Mouse (Mus musculus) cerebellum, postnatal 14 days (tissue): ENCODE results near the gene Rab34.
"Not testable (repeated sequence)": the region's sequence is repeated elsewhere in the genome, so short reads cannot be mapped to it uniquely, and the experiment has no call there.

Source experiments
- DNase-seq, 2 experiments: peaks; one replicate each; pipeline ENCODE4 v3.0.0; 2021; ENCODE audit warnings: mixed read lengths in 2 of 2

Rab34 gene

DNA sequence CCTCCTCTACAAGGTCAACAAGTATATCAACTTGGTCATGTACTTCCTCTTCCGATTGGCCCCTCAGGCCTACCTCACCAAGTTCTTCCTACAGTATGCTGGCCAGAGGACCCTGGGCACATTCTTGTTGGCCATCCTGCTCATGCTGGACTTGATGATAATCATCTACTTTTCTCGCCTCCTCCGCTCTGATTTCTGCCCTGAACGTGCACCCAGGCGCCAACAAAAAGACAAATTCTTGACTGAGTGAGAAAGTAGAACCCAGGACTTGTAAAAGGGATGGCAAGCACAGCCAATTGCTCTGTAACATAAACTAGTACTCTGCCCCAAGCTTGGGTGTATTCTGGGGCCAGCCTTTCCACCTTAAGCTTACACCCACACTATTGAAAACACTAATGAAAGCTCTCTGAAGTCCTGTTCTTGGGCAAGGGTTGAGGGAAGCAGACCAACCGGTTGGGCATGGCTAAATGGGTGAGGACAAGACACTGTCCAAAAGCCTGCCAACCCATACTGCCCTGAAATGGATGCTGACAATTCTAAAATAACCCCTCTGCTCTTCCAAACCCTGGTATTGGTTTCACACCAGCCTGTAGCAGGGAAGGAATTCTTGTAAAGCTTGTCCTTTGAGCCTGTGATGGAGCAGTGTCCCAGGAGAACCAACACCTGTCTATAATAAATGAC, 8.0 kb upstream of the Rab34 start:
- DNase-seq = no peak

DNA sequence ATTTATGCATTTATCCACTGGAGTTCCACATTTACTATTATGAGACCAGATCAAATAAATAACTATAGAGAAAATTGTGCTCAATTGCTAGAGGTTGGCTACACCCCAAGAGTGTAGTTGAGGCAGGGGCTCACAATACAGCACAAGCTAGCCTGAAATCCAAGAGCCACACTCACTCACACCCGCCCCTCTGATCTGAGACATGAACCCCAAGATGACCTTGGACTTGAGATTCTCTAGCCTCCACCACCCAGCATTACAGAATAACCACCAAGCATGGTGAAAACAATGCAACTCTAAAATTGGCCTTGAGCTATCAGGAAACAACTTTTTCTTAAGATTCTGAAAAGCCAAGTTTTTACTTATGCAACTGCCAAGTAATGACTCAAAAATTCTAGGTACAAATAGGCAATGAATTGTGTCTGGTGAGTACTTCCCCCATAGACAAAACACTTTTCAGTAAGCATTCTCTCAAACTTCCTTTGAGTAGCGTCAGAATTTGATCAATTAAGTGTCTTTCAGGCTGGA, 6.3 kb upstream of the Rab34 start:
- no peak for DNase-seq

DNA sequence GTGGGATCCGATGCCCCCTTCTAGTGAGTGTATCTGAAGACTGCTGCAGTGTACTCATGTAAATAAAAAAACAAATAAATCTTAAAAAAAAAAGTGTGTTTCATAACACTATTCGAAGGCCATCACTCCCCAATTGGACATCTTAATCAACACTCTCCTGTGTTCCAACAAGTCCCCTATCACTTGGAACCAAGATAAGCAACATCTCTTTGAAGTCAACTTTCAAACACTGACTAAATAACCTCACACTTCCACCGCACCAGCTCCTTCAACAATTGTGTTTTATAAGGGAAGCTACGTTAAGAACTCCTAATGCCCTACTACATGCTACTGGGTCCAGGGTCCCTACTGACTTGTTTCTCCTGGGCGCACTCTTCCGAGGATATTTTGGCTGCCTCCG, 5.8 kb upstream of the Rab34 start:
- DNase-seq = no peak

DNA sequence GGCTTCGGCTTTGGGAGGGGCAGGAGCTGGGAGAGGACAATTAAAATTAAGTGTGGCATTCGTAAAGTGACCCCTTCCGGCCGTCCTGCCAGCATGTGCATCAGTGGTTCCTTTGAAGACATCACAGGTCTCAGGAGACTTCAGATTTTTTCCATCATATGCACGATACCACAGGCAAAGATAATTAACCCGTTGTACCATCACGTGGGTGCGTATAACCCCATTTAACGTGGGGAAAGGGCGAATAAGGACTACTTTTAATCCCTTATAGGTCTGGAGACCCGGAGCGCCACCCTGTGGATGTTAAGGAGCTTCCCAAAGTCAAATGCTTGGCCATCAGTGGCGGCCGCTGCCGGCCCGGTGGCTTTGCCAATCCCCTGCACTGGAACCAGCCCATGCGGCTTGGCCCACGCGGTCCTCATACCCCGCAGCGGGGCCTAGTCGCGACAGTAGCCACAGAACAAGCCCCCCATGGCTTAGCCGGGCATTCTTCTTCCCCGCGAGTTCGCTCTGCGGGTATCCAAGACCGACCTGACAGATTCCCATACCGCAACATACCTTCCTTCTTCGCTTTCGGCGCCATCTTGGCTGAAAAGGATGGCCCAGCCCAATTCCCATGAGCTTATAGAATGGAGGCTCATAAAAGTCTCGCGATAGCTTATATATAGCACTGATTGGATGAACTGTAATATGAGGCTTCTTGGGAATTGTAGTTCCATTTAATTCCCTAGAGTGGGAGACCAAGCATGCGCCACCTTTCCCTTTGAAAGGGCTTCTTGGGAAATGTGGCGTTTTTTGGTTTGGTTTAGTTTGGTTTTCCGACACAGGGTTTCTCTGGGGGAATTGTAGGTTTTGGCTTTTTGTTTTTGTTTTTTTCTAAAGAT, 5.0 kb upstream of the Rab34 start, which contains the start of gene Rpl23a:
TSS of gene Rpl23a (minus strand) at position 624 of the 884 bp plus-strand sequence.
- peak; percentile 84 to 89 for DNase-seq

DNA sequence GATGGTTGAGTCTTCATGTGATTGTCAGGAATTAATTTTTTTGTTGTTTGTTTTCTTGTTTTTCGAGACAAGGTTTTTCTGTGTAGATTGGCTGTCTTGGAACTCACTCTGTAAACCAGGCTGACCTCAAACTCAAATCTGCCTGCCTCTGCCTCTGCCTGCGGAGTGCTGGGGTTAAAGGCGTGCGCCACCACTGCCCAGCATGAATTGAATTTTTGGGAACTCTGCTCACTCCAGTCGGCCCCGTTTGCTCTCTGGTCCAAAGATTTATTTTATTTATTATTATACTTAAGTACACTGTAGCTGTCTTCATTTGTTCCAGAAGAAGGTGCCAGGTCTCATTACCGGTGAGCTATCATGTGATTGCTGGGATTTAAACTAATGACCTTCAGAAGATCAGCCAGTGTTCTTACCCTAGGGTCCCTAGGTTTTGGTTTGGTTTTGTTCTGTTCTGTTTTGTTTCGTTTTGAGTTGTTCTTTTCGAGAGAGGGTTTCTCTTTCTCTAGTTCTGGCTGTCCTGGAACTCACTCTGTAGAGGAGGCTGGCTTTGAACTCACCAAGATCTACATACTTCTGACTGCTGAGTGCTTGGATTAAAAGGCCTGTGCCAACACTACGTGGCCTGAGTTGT, 4.2 kb upstream of the Rab34 start:
- DNase-seq = no peak

DNA sequence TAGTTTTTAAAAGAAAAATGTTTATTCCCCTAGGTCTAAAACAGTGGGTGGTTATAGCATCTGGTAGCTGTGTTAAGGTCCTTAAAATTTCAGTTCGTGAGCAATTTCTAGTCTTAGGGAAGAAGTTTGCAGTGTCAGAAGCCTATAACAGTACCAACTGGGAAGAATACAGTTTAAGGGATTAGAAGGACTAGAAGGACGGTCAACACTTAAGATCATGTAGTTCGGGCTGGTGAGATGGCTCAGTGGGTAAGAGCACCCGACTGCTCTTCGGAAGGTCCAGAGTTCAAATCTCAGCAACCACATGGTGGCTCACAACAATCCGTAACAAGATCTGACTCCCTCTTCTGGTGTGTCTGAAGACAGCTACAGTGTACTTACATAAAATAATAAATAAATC, 3.5 kb upstream of the Rab34 start:
- not testable (repeated sequence) for DNase-seq

DNA sequence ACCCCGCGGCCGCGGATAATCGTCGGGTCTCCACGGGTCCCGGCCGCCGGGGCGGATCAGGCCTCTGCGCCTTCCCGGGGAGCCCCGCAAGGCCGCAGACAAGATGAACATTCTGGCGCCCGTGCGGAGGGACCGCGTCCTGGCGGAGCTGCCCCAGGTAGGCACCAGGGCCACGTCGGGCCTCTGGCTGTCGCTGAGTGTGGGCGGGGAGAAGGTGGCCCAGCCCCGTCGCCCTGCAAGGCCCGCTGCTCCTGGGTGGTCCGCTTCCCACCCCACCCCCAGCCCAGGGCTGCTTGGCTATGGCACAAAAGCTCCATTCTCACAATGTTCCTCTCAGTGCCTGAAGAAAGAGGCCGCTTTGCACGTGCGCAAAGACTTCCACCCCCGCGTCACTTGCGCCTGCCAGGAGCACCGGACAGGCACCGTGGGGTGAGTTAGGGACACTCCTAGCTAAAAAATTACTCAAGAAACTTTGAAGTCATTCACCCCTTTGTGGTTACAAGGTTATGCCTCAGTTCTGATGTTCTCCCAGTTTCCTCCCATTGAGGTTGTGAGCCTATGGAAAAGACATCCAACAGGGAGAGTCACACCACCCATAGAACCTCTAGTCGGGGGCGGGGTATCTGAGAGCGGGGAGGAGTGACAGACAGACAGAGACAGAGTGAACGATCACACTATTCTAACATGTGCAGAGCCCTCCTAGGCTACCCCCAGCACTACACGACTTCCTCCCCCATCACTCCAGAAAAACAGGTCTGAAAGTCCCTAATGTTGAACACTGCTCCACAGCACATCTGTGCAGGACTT, 1.2 kb downstream of the Rab34 start:
- peak; percentile 55 to 67 for DNase-seq

DNA sequence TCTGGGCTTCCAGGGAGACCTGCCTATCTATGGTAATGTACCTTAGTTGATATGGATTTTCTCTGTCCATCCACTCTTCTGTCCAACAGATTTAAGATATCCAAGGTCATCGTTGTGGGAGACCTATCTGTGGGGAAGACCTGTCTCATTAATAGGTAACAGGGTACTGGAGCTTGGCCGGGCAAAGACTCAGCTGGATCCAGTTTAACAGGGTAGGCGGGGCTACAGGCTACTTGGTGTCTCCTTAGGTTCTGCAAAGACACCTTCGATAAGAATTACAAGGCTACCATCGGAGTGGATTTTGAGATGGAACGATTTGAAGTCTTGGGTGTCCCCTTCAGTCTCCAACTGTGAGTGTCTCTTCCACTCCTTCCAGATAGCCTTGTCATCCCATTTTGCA, 1.8 kb downstream of the Rab34 start:
- DNase-seq = no peak

DNA sequence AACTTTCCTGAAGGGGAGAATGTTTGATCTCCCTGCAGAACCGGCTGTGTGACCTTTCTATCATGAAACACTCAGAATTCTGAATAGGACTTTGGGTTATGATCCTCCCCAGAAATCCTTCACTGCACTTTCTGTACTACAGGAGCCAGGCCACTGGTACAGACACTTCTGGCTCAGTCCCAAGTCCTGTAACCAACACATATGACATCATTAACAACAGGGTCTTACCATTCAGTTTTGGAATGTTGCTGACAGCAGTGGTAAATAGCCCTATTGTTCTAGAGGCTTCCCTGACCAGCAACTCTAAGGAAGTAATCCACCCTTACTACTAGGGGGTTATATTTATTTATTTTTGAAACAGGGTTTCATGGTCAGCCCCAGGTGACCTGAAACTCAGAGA, 4.9 kb downstream of the Rab34 start, which contains the start of gene Proca1:
TSS of gene Proca1 (plus strand) at position 280 of the 400 bp plus-strand sequence.
- DNase-seq = no peak

DNA sequence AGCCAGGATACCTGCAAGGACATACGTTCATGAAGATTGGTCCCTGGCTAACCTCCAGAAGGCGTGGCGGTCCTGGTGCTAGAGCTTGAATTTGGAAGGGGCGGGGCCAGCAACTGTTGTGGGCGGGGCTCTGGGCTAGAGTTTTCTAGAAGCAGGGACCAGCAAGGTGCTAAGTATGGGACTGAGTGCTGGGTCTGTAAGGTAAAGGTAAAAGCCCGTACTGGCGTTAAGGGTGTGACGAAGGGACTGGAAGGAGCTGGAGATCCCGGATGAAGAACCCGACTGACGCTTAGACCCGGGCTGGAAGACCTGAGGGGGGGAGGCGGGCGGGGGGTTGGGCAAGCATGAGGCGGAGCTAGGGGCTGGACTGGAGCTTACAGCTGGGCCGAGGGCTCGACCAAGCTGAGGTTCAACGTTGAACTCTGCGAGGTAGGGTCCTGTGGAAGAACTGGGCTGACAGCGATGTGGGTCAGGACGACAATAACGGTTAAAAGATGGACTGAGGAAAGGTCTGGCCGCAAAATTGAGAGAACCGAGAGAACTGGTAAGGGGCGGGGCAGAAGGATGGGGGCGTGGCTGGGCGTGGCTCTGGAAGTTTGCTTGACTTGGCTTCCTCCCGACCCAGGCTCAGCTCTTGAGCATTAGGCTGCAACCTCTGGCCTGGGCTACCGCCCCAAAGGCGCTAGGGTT, 6.3 kb downstream of the Rab34 start:
- peak; percentile 35 to 66 for DNase-seq

DNA sequence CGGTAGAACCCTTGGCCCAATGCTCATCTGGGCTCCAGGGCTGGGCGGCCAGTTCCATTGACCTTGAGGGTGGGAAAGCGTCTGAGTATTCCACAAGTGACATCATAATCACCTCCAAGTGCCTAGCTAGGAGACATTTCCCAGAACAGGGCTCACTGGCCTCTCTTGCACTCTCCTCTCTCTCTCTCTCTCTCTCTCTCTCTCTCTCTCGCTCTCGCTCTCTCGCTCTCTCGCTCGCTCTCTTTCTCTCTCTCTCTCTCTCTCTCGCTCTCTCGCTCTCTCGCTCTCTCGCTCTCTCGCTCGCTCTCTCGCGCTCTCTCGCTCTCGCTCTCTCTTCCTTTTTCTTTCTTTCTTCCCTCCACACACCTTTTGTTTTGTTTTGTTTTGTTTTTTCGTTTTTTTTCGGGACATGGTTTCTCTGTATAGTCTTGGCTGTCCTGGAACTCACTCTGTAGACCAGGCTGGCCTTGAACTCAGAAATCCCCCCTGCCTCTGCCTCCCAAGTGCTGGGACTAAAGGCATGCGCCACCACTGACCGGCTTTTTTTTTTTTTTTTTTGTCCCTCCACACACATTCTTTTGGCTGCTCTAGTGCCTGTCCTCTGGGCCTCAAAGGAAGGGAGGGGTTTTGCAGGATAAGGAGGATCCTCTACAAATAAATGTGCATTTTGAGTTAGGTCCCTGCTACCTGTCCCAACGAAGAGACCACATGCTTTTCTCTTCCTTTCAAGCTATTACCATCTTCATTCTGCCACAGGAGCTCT, 7.1 kb downstream of the Rab34 start:
- DNase-seq = no peak

DNA sequence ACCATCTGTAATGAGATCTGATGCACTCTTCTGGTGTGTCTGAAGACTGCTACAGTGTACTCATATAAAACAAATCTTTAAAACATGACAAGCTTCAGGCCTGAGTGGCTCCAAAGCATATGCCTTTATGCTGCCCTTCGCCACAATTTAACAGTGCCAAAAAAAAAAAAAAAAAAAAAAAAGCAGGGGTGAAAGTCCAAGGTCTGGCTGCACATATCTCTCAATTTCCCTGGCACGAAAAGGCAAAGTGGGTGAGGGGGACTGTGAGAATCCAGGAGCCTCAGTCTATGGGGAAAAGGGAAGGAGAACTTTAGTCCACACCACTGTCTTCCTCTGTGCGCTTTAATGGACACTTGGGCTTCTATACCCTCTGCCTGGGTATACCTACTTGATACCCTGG, 14.1 kb downstream of the Rab34 start:
- no peak for DNase-seq

DNA sequence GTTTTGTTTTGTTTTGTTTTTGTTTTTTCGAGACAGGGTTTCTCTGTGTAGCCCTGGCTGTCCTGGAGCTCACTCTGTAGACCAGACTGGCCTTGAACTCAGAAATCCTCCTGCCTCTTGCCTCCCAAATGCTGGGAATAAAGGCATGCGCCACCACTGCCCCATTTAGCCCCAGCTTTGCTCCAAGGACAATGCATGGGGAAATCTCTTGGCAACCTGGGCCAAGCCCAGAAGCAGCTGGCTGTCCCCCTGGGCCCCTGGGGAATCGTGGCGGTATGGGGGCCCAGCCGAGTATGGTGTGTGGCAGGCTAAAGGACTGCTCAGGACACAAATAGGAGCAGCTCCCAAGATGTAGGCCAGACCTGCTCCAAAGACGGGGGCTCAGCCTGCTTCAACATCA, 16.1 kb downstream of the Rab34 start:
- no peak for DNase-seq

DNA sequence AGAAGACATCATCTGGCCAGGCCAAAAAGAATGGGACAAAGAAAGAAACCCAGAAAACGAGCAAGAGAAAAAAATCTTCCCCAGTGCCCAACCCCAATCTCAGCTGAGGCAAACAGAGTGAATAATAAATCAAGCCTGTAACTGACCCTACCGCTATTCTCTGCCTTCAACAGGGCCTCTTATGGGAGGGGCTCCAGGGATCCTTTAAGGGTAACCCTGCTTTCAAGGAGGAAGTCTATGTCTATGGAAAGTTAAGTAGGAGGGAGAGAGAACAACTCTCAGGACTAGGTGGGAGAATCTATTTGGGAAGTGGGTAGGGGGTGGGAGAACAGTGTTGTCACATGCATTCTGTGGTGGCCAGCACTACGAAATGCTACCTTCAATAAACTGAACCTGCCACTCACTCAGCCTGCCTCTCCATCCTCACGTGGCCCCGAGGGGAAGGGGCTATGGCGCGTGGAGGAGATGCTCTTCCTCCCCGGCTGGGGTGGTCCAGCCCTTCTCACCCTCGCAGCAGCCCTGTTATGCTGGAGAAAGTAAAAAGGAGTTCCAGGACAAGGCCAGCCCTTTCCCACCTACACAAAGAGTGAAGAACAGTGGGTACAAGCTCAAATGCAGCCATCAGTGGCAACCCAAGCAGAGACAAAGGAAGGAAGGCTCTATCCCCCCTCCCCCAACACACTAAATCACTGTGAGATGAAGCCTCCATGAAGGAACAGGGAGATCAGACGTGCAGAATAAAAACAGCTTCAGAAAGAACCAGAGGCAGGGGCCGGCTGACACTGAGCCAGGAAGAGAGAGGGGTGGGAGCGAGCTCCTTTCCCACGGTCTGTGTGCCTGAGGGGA, 17.4 kb downstream of the Rab34 start:
- no peak for DNase-seq

DNA sequence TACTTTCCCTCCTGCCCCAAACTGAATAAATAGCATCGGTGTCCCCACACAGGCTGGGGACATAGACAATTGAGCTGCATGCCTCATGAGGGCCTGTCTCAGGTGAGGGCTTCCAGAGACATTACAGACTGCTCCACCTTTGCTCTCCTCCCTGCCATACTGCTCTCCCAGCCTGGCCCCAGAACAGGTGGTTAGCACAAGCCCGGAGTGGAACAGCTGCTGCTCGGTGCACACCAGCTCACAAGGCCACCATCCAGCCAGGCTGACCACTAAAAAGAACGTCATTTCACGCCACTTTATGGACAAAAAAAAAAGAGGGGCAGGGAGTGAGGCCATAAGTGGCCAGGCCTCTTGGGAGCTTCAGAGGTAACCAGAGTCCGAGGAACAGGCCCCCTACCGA, 19.0 kb downstream of the Rab34 start:
- no peak for DNase-seq

DNA sequence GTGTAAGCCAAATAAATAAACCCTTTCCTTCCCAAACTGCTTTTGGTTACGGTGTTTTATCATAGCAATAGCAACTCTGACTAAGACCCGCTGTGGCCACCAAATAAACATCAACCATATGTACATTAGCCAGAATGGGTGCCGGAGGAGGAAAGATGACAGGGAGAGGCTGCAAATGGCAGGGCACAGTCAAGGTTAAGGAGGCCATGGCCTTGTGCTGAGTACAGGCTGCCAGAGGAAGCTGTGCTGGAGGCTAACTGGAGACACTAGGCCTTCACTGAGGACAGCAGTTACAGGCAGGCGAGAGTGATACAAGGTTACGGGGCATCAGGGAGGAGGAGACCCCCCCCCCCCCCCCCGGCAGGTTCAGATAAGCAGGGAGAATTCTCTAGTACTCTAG, 21.7 kb downstream of the Rab34 start:
- DNase-seq = no peak

DNA sequence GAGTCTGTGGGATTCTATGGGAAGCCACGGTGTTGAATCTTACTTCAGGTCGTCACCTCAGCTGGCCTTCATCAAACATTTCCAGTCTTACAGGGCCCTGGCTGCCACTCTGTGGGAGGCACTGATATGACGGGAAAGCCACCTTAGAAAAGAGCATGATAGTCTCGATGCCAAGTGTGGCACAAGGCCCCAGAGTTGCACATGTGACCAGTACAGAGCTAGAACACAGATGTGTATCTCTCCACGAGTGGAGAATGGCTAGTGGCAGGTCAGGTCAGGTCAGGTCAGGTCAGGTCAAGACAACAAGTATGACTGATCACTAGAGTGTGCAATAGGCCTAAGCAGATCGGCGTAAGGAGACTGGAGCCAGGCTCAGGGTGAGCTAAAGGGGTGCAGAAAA, 22.4 kb downstream of the Rab34 start:
- DNase-seq = no peak

DNA sequence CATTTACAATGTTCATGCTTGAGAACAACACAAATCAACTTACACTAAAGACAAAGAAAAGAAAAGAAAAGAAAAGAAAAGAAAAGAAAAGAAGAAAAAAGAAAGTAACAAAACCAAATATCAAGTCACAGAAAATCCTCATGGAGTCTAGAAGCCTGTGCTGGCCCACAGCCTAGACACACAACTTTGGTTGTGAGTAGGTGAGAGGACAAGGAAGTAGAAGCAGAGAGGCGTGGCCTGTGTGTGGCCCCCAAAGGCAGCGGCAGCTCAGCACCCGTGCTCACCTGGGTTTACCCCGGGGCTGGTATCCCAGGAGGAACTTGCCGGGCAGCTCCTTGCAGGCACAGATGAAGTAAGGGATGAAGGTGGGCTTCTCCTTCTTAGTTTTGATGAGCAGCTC, 23.3 kb downstream of the Rab34 start:
- no peak for DNase-seq

DNA sequence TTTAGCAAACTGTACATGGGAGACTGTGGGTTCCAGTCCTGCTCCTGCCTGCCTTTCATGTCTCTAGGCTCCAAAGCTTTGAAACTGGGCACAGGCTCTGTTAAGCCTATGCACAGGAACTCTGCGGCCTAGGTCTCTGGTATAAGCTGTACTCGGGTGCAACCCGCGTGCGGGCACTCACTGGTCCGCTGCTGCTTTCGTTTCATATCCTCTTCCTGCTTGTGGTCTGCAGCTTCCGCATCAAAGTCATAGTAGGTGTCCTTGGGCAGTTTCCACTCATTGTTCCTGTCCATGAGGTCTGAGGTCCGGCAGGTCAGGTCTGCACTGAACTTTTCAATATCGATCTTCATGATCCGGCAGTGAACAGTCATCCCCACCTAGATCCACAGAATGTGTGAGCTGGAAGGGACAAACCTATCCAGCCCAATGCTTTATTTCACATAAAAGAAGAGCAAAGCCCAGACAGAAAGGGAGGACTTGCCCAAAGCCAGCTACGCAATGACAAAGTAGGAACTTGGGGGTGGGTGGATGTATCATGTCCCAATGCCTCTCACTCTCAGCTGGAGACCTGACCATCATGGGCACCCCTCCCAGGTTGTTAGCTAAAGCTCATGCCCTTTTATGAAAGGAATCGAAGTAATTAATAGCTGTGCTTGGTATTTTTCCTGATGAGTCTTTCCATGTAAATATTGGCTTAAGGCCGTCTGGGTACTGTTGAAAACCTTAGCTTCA, 25.0 kb downstream of the Rab34 start:
- no peak for DNase-seq
